Mouse (Mus musculus) gastrocnemius, adult 2 months (tissue): ENCODE measurements around the gene Bmp8b. TPM values are rescaled to one million over a fixed set of nuclear protein-coding genes. Genes with fewer than 3 reads are reported as not detected.

Source experiments
- DNase-seq: peaks from one replicate; pipeline ENCODE4 v3.0.0; 2022
- H3K27ac ChIP-seq: fragments of 200-600 bp; 2 replicates; pipeline ENCODE4 v1.8.1; 2022; ENCODE audit warnings: mild to moderate bottlenecking
- H3K4me3 ChIP-seq: fragments of 200-600 bp; 2 replicates; pipeline ENCODE4 v1.8.1; 2022; ENCODE audit warnings: mild to moderate bottlenecking, moderate library complexity
- CTCF ChIP-seq: fragments of 200-600 bp; IDR thresholded peaks from 2 replicates; pipeline ENCODE4 v1.8.1; 2022; ENCODE audit warnings: antibody characterized with exemption, mild to moderate bottlenecking, moderate library complexity
- intact Hi-C: fragments of 180-260 bp; cut with DNase I; formaldehyde crosslinking; loops from one replicate; pipeline ENCODE4 v1.15.1; 2025
- total RNA-seq, 2 experiments: library from RNA; stranded (reverse); gene quantifications; 2 replicates each; pipeline ENCODE4 v1.2.3; 2021

Bmp8b gene
- total RNA-seq, 2 experiments from 2014 or later, result not detected

DNA sequence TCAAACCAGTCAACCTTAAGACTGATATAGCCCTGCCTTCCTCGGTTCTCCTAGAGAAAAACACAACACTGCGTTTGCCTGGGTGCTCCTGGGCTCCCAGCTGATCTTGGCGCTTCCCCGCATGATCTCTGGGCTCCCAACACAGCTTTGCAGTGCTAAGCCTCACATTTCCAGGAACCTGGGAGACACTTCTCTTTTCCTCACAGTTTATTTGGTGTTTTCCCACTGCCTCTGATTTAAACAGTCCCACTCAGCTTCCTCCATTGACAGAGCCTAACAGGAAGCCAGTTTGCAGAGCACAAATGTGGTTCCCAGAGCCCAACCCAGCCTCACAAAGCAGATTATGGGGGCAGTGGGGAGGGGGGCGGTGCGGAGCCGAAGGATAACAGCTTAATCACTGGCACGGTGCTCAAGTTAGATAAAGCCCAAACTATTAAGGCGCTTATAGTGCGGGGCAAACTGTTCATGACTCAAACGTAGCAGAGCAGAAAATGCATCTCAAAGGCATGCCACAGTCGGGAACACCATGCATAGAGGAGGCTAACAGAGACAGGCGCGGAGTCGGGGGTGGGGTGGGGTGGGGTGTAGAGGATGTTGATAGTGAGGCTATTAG lies 57.4 kb downstream of the Bmp8b start:
- no peak for TF ChIP-seq CTCF
- intact Hi-C loops, result no loop called here
- DNase-seq, result no peak
- Histone ChIP-seq H3K4me3 (no peak overlapping the region), H3K27ac (no peak overlapping the region)

DNA sequence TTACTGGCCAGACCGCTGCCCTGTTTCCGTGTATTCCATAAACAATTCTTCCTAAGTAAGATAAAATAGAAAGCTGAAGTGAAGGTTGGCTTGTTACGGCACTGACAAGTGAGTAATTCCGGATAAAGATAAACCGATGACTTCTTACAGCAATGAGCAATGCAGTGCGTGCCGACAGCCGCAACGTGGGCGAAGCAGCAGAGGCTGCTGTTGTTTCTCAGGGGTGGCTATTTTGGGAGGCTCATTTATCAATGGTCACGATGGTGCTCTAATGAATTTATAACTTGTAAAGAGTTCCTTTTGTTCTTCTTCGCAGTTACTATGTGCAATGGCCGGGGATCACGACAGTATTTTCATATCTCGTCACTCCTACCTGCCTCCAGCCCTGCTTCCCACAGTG lies 59.2 kb downstream of the Bmp8b start:
- no peak for DNase-seq
- TF ChIP-seq CTCF, result no peak
- intact Hi-C loops, result no loop called here
- no peak overlapping the region for H3K4me3 ChIP-seq
- H3K27ac ChIP-seq, result no peak overlapping the region

DNA sequence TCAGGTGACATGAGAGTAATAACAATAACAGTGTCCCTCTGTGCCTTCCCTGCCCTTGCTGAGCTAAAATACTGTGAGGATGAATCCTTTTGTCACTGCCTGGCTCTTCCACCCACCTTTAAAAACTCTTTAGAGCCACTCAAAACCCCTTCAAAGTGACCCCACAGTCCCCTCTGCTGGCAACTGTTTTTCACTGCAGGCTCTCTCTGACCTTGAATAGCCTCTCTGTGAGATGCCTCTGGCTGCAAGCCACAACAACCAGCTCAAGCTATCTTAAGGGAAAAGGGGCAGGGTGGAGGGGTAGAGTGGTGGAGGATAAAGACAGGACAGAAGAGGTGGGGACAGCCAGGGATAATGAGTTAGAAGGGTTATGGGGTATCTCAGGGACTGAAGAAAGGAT lies 66.8 kb downstream of the Bmp8b start:
- DNase-seq, result no peak
- no peak for TF ChIP-seq CTCF
- no peak overlapping the region for H3K4me3 ChIP-seq
- H3K27ac ChIP-seq, result no peak overlapping the region
- intact Hi-C loops, result no loop called here

Other genes starting within 250 kb of the Bmp8b start
- 10 to 100 TPM; 17.4 to 25.5 TPM for gene Cap1, start 219.1 kb upstream of the Bmp8b start, total RNA-seq
- gene Mfsd2a, start 144.0 kb upstream of the Bmp8b start, total RNA-seq, result under 1 TPM in 1 of 2 experiments, not detected in 1; 0.10 TPM
- under 1 TPM; 0.13 to 0.42 TPM for gene Mycl, start 109.5 kb upstream of the Bmp8b start, total RNA-seq
- 1 to 10 TPM; 6.0 to 7.2 TPM for gene Trit1, start 88.6 kb upstream of the Bmp8b start, total RNA-seq
- gene Oxct2b, start 11.1 kb downstream of the Bmp8b start, total RNA-seq, result not detected
- 10 to 100 TPM; 21.3 to 21.4 TPM for gene Ppie, start 34.8 kb downstream of the Bmp8b start, total RNA-seq
- under 1 TPM in 1 of 2 experiments, not detected in 1; 0.08 TPM for gene Hpcal4, start 78.1 kb downstream of the Bmp8b start, total RNA-seq
- gene Nt5c1a, start 96.3 kb downstream of the Bmp8b start, total RNA-seq, result 10 to 100 TPM; 38.8 to 53.4 TPM
- gene Heyl, start 128.4 kb downstream of the Bmp8b start, total RNA-seq, result 1 to 10 TPM; 5.1 to 6.4 TPM
- gene Pabpc4, start 157.2 kb downstream of the Bmp8b start, total RNA-seq, result 100 to 1,000 TPM; 325 to 341 TPM
- gene Oxct2a, start 218.5 kb downstream of the Bmp8b start, total RNA-seq, result under 1 TPM in 1 of 2 experiments, not detected in 1; 0.33 TPM
- 1 to 10 TPM in 1 of 2 experiments, under 1 TPM in 1; 0.98 to 2.6 TPM for gene Bmp8a, start 238.1 kb downstream of the Bmp8b start, total RNA-seq